Comparison of ENCODE assay signal across 8 mouse cellular contexts in the genomic region with DNA sequence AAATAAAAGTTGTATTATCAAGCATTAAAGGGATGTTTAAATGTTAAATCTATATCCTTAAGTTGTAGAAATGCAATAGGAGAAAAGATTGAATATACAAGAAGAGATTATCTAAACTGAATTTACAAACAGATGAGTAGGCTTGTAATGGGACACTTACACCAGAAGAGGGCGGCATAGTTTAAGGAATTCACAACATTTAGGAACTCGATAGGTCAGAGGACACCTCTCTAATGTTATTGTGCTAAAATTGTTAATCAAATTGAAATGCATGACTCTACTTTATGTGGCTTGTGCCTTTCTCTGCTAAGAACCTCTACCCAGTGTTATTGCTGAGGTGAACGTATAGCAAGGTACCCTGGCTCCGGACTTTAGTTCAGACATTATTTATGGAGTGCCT.
DNase-seq lines count a peak whose midpoint lies in the region; ATAC-seq and TF ChIP-seq lines count a peak whose summit lies in the region.

No protein-coding gene starts in this region.

- peak; percentile 19 for DNase-seq in kidney, adult 2 months
- no peak for DNase-seq in kidney, adult 11 months
- DNase-seq in ZHBTc4 (ENCODE audit: low read depth, low spot score), result peak; percentile 61
- no peak for DNase-seq in c-Kit-positive CD71-positive TER-119-positive erythroid progenitor cells, embryonic 14.5 days (ENCODE audit: low spot score)
- DNase-seq in thymus, adult 18-20 months, result no peak
- DNase-seq in left cerebral cortex, postnatal 4 days, result no peak

- no peaks in the 10 kb centered on the region for H3K36me3 ChIP-seq in kidney, adult 2 months (ENCODE audit: control insufficient read depth, insufficient read depth, low read length)

- no peaks in the 10 kb centered on the region for H3K27me3 ChIP-seq in kidney, adult 2 months (replicated peaks; ENCODE audit: control insufficient read depth, insufficient read depth, low read length)

- no peak for TF ChIP-seq POLR2A in kidney, adult 2 months (IDR thresholded peaks at IDR 0.05; ENCODE audit: low read depth, low read length)

- ATAC-seq in granulocyte monocyte progenitor cell, adult 5-6 weeks (replicated peaks; ENCODE audit: poor library complexity, severe bottlenecking), result peak; percentile 68
- ATAC-seq in megakaryocyte, adult 5-6 weeks (ENCODE audit: poor library complexity, severe bottlenecking), result peak; percentile 31; the same call in 1 of the 2 replicates

- H3K27ac ChIP-seq in kidney, adult 2 months (ENCODE audit: insufficient read depth, low read depth, low read length), result no peak overlapping the region

- H3K4me1 ChIP-seq in kidney, adult 2 months (ENCODE audit: control insufficient read depth, insufficient read depth, low read length), result no peaks in the 10 kb centered on the region

- TF ChIP-seq CTCF in kidney, adult 2 months (conservative IDR thresholded peaks at IDR 0.05; ENCODE audit: insufficient read depth, insufficient read length, low read depth, low read length), result 0 out of 2 replicates have a peak, but pooled peaks have one; percentile 10

- intact Hi-C loops in left cerebral cortex, postnatal 4 days (cut with DNase I), result loop anchor here (2.0 to 10.0 kb wide), 3 partner anchors 235 to 445 kb away; a partner anchor contains a TSS

- WGBS in kidney, adult 2 months, result 18% methylated on average over 4 of the region's 4 CpGs

- no peak overlapping the region for H3K4me3 ChIP-seq in kidney, adult 2 months (ENCODE audit: insufficient read depth, low read depth, low read length)

Comparison
In these comparisons a context has a peak if more than half of its experiments do, and no peak if none do; other contexts are left out.
1. DNase-seq: peak in kidney, adult 2 months (single experiment) and ZHBTc4 (single experiment); none in kidney, adult 11 months (single experiment), c-Kit-positive CD71-positive TER-119-positive erythroid progenitor cells, embryonic 14.5 days (single experiment), thymus, adult 18-20 months (0 of 2) and left cerebral cortex, postnatal 4 days (single experiment).